Mouse (Mus musculus) heart, adult 2 months (tissue): ENCODE results near the gene Csnk1g2. TPM values are rescaled to one million over a fixed set of nuclear protein-coding genes. Genes with fewer than 3 reads are reported as not detected.
A peak's percentile ranks its signal among the peaks of the same experiment; 100 is the strongest.

ENCODE experiments used
- DNase-seq, 2 experiments: peaks; one replicate each; pipeline ENCODE4 v3.0.0; 2021
- H3K27ac ChIP-seq: fragments of 200-600 bp; 2 replicates; pipeline ENCODE4 v1.8.1; 2022
- H3K27me3 ChIP-seq: fragments of 200-500 bp; 2 replicates; pipeline ENCODE4 v1.6.1; 2012; ENCODE audit warnings: mild to moderate bottlenecking, low read length, inconsistent platforms, mixed read lengths; ENCODE audit not compliant: control insufficient read depth, insufficient read depth
- H3K36me3 ChIP-seq: fragments of 200-500 bp; 2 replicates; pipeline ENCODE4 v1.6.1; 2012; ENCODE audit warnings: low read length, inconsistent platforms; ENCODE audit not compliant: control insufficient read depth, insufficient read depth
- H3K4me1 ChIP-seq: fragments of 200-500 bp; 2 replicates; pipeline ENCODE4 v1.6.1; 2011; ENCODE audit warnings: low read length; ENCODE audit not compliant: control insufficient read depth, insufficient read depth
- H3K4me3 ChIP-seq: fragments of 200-600 bp; 2 replicates; pipeline ENCODE4 v1.8.1; 2022
- H3K79me2 ChIP-seq: fragments of 200-500 bp; replicated peaks from 2 replicates; pipeline ENCODE4 v1.6.1; 2012; ENCODE audit warnings: mild to moderate bottlenecking, inconsistent platforms, low read length, moderate library complexity, mixed read lengths; ENCODE audit not compliant: control insufficient read depth, insufficient read depth
- H3K9ac ChIP-seq: fragments of 200-500 bp; 2 replicates; pipeline ENCODE4 v1.6.1; 2012; ENCODE audit warnings: low read depth, mild to moderate bottlenecking, control low read depth, inconsistent platforms, low read length, mixed read lengths
- CTCF ChIP-seq: fragments of 200-600 bp; IDR thresholded peaks from 2 replicates; pipeline ENCODE4 v1.8.1; 2022; ENCODE audit warnings: antibody characterized with exemption, mild to moderate bottlenecking, moderate library complexity
- EP300 ChIP-seq: fragments of 200-500 bp; IDR thresholded peaks from 2 replicates; pipeline ENCODE4 v1.6.1; 2011; ENCODE audit warnings: low read depth, low read length, control low read depth; ENCODE audit not compliant: insufficient read depth
- POLR2A ChIP-seq: fragments of 200-500 bp; IDR thresholded peaks from 2 replicates; pipeline ENCODE4 v1.6.1; 2011; ENCODE audit warnings: mild to moderate bottlenecking, low read depth, low read length, control low read depth; ENCODE audit not compliant: insufficient read depth
- WGBS: fragments of 180-500 bp; shearing (Covaris S2); methylation state at CpG from one replicate; pipeline ENCODE4 v1.1.7; 2018; 5-methylcytosine and 5-hydroxymethylcytosine counted together
- intact Hi-C: fragments of 180-260 bp; cut with DNase I; formaldehyde crosslinking; loops from one replicate; pipeline ENCODE4 v1.15.1; 2025
- polyA plus RNA-seq: library from polyadenylated mRNA; depleted of rRNA; stranded (reverse); fragments of >200 nt; gene quantifications from 2 replicates; pipeline ENCODE4 v1.2.3, GENCODE M21; 2012
- total RNA-seq, 2 experiments: library from RNA; stranded (reverse); gene quantifications; 2 replicates each; pipeline ENCODE4 v1.2.3; 2021

Csnk1g2 gene
- total and polyA plus RNA-seq, 3 experiments: 117 to 130 (median 130) TPM

DNA sequence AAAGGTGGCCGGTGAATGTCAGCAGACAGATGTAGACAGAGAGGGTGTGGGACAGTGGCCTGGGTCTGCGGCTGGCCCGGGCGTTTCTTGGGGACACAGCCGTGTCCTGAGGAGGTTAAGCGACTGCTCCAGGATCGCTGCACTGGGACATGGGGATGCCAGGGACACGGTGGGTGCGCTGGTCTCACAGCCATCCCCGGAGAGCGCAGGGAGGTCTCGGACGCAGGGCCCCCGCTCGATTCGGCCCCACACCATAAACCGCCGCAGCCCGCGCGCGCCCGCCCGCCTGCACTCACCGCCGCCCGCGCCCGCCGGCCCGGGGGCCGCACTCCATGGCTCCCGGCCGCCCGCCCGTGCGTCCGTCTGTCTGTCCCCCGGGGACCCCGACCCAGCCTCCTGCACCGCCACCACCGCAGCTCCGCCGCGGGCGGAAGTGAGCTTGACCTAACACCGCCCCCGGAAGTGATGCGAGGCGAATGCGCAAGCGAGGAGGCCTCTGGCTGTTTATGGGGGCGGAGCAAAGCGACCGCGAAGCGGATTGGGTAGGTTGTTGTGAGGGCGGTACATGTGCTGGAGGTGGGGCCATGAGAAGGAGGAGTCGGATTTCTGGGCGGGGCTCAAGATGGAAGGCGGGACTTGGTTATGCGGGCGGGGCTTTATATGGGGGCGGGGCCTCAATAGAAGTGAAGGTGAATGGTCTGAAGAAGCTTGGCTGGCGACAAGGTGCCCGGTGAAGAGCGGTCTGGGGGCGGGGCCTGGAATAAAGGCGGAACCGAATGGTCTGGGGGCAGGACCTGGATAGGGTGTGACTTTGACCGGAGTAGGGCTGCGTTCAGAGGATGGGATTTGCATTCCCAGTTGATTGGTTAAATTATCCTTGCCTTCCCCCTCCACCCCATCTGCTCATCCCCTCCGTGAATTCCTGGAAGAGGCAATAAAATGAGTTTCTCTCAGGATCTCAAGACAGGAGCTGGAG is 32.5 kb upstream of the Csnk1g2 start, which contains the start of gene Abhd17a:
Gene Abhd17a, minus strand, starts transcription at position 463 of the 976 bp plus-strand sequence.
- TF ChIP-seq EP300 (0 out of 2 replicates have a peak, but pooled peaks have one; percentile 51), CTCF (no peak), POLR2A (peak; percentile 87)
- intact Hi-C loops: no loop called here
- under 1% methylated on average over 73 of the region's 73 CpGs for WGBS

DNA sequence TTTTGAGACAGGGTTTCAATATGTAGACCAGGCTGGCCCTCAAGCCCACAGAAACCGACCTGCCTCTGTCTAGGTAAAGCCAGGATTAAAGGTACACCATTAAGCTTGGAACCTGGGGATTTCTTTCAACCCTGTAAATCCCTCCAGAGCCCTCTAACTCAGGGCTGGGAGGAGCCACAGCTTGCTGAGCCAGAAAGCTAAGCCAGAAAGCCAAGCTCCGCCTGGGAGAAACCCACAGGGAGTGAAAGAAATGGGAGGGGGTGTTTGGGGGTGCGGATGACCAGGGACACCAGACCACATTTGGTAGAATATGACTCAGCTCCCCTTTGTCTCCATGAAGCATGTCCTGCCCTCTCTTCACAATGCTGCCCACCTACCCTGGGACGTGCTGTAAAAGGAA is 26.3 kb upstream of the Csnk1g2 start:
- Histone ChIP-seq H3K27ac (no peak overlapping the region), H3K9ac (no peak overlapping the region), H3K36me3 (no peaks in the 10 kb centered on the region), H3K4me3 (no peak overlapping the region), H3K27me3 (no peaks in the 10 kb centered on the region), H3K4me1 (no peaks in the 10 kb centered on the region), H3K79me2 (no peaks in the 10 kb centered on the region)
- TF ChIP-seq CTCF (no peak), POLR2A (no peak), EP300 (no peak)
- intact Hi-C loops: no loop called here
- DNase-seq: no peak
- 39% methylated on average over 4 of the region's 4 CpGs for WGBS

More for the DNA sequence above, 32.5 kb upstream of the Csnk1g2 start, which contains the start of gene Abhd17a:
- Histone ChIP-seq H3K27me3 (no peaks in the 10 kb centered on the region), H3K9ac (peak within 1 kb of the TSS; percentile 89), H3K36me3 (no peaks in the 10 kb centered on the region), H3K79me2 (peaks cover 5% of the 10 kb centered on the region; the same call in 1 of the 2 replicates), H3K27ac (peak within 1 kb of the TSS; percentile 84), H3K4me3 (peak within 1 kb of the TSS; percentile 81), H3K4me1 (peaks cover 19% of the 10 kb centered on the region)
- peak; percentile 95 for DNase-seq

DNA sequence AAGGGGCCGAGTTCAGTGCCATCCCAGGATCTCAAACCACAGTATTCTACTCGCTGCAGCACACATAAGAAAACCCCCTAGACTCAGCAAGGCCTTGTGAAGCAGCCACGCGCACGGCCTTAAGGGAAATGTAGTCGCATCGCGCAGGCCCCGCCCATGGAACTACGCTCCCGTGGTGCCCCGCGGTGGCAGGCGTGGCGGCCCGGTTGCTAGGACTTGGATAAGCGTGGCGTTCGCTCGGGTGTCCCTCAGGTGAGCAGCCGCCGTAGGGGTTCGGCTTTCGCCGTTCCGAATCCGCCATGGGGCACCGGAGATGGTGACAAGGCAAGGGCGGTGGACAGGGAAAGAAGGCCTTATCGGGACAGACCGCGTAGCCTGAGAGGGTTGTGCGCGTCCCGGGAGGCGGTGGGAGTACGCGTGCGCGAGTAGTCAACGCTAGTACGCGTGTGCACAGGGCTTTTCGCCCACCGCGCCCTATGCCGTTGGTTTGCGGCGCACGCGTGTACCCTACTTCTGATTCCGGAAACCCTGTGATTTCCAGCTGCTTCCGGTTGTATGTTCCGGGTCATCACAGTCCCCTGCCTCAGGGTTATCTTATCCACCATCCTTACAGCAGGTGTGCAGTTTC is 19.8 kb upstream of the Csnk1g2 start, which contains the start of the genes Scamp4 and Adat3:
Gene Scamp4, plus strand, starts transcription at position 175 of the 628 bp plus-strand sequence.
Gene Adat3, plus strand, starts transcription at position 183 of the 628 bp plus-strand sequence.
- Histone ChIP-seq H3K4me1 (peaks cover 6% of the 10 kb centered on the region), H3K4me3 (peak within 1 kb of the TSS; percentile 79), H3K27me3 (no peaks in the 10 kb centered on the region), H3K79me2 (peaks cover 7% of the 10 kb centered on the region), H3K27ac (peak within 1 kb of the TSS; percentile 87), H3K36me3 (no peaks in the 10 kb centered on the region), H3K9ac (peak within 1 kb of the TSS; percentile 73)
- under 1% methylated on average over 54 of the region's 54 CpGs for whole genome bisulfite sequencing
- DNase-seq: peak; percentile 97
- TF ChIP-seq EP300 (peak; percentile 71; the same call in 1 of the 2 replicates), POLR2A (peak; percentile 59), CTCF (no peak)
- intact Hi-C loops: loop anchor here (2.0 kb wide), 1 partner anchor 24 kb away; no protein-coding TSS in a partner anchor

- H3K4me1 ChIP-seq: peaks cover 6% of the 10 kb centered on the region
- H3K9ac ChIP-seq: peak overlapping the region; percentile 73
- H3K27me3 ChIP-seq: no peaks in the 10 kb centered on the region
- peaks cover 7% of the 10 kb centered on the region for H3K79me2 ChIP-seq
- peak overlapping the region; percentile 87 for H3K27ac ChIP-seq
- peak overlapping the region; percentile 79 for H3K4me3 ChIP-seq
- intact Hi-C loops: loop anchor here (2.0 kb wide), 1 partner anchor 25 kb away; no protein-coding TSS in a partner anchor
- 23% methylated on average over 7 of the region's 7 CpGs for WGBS
- H3K36me3 ChIP-seq: no peaks in the 10 kb centered on the region
- TF ChIP-seq CTCF: no peak
- no peak for TF ChIP-seq EP300
- TF ChIP-seq POLR2A: no peak
- DNase-seq: no peak
Measured at GRCm38 (mm10) chr10:80603364-80603763, 19.3 kb upstream of the Csnk1g2 start.

DNA sequence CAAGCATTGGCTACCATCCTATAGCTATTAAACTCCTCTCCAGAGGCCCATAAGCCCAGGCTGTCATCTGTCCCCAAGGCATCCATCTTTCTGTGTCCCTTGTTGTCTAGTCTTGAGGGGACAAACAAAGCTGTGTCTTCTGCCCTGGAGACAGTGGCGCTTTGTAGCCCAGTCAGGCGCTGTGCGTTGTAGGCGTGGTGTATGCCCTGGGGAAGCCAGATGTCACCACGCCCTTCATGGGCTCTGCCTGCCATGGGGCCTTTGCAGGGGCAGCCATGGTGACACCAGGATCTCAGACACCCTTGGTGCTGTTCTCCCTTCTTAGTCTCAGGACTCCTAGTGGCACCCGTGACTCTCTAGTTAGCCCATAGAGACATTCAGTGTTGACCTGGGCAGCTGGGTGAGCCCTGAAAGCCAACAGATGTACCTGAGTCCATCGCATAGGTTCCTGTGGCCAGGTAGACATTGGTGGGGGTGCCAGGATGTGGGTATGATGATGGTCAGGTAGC is 18.6 kb upstream of the Csnk1g2 start:
- H3K79me2 ChIP-seq: peaks cover 7% of the 10 kb centered on the region
- intact Hi-C loops: loop anchor here (2.0 kb wide), 1 partner anchor 17 kb away; no protein-coding TSS in a partner anchor
- DNase-seq: peak in 1 of 2 experiments; percentile 21
- H3K9ac ChIP-seq: no peak overlapping the region
- peak overlapping the region; percentile 87 for H3K27ac ChIP-seq
- TF ChIP-seq CTCF: no peak
- TF ChIP-seq POLR2A: no peak
- no peak for TF ChIP-seq EP300
- no peak overlapping the region for H3K4me3 ChIP-seq
- H3K36me3 ChIP-seq: no peaks in the 10 kb centered on the region
- H3K27me3 ChIP-seq: no peaks in the 10 kb centered on the region
- H3K4me1 ChIP-seq: peaks cover 6% of the 10 kb centered on the region
- WGBS: 85% methylated on average over 7 of the region's 7 CpGs
